Mouse (Mus musculus) monocyte, adult 5-6 weeks (primary cell): Measurements from ENCODE around the gene Cfap73. TPM values are rescaled to one million over a fixed set of nuclear protein-coding genes. Genes with fewer than 3 reads are reported as not detected.

Source experiments
- ATAC-seq: fragments of 153-309, 156-312 bp; replicated peaks from 2 replicates; pipeline ENCODE4 v1.8.0; 2017; ENCODE audit warnings: mild to moderate bottlenecking; ENCODE audit not compliant: low TSS enrichment, insufficient number of reproducible peaks, severe bottlenecking, poor library complexity, low FRiP score
- total RNA-seq: library from RNA; stranded (forward); fragments of 200-1000, 200-491, 200-594 nt; gene quantifications from 3 replicates; pipeline ENCODE4 v1.2.3, GENCODE M21; 2017

Cfap73 gene
- total RNA-seq, 1 experiment from 2014 or later: not detected

DNA sequence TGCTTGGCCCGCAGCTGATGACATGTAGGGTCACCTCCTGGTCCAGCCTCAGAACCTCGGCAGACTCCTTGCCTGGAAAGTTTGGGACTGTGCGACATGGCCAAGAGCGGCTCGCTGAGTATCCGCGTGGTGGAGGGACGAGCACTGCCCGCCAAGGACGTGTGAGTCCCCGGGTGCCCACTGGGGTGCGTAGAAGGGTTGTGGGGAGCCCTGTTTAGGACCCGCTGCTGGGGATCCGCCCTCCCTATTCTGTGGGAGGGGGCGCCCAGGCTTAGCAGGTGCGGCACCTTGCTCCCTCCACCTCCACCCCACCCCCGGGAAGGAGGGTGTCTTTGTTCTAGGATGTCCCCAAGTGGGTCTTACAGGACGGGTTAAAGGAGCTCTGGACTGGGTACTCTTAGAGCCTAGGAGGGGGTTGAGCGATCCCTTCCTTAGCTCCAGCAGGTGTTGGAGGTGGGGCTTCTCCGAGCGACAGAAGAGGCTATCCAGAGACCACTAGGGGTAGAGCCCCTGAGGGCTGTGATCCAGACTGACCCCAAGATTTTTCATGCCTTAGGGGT is 15.4 kb upstream of the Cfap73 start:
- no peak for ATAC-seq

DNA sequence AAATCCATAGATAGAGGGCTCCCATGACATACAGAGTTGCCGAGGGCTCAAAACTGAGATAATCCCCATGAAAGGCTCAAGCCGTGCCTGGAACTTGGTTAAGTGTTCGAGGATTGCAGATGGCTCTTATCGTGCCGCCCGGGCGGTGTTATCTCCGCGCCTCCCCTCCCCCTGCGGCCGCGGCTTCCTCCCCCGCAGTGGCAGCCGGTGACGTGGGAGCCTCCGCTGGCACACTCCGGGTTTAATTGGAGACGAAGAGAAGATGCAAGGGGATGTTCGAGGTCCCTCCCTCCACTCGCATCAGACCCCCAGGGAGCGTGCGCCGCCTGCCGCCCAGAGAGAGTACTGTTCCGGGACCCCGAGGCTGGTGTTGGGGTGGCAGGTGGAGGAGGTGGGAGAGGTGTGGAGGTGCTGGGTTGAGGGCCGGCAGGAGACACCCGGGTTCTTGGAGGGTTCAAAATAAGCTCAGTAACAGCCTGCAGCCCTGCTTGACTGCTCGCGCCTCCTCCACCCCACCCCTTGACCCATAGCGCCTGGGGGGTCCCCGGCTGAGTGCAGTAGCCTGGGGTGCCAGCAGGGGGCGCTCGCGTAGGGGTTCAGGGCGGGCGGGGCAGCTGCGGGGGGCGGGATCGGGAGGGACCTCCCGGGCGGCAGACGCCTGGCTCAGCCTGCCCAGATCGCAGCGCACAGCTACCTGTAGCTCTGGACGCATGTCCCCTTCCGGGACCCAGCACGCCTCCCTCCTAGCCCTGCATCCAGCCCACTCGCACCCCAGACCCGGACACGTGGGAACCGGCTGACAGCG is 14.7 kb upstream of the Cfap73 start, which contains the start of gene Rasal1:
Gene Rasal1 (plus strand): TSS at position 244 of the 805 bp plus-strand sequence.
- ATAC-seq: peak; percentile 42

GRCm38 (mm10) chr5:120647814-120648491 is 13.9 kb upstream of the Cfap73 start:
- no peak for ATAC-seq

- ATAC-seq: no peak
Observed at GRCm38 (mm10) chr5:120647361-120647760, 13.3 kb upstream of the Cfap73 start.

DNA sequence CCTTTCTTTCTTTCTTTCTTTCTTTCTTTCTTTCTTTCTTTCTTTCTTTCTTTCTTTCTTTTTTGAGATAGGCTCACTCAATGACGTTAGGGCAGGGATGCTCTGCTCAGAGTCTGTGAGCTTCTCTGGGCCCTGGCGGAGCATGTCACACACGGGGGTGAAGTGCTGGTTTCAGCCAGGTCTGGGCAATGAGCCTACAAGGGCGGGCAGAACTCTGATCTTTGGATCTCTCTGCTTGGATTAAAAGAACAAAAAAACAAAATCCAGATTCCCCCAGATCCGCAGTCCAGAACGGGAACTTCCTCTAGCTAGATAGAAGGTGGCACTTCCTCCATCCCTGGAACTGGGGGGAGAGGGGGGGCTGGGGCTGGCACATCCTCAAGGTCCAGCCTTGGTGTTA is 11.8 kb upstream of the Cfap73 start:
- no peak for ATAC-seq

DNA sequence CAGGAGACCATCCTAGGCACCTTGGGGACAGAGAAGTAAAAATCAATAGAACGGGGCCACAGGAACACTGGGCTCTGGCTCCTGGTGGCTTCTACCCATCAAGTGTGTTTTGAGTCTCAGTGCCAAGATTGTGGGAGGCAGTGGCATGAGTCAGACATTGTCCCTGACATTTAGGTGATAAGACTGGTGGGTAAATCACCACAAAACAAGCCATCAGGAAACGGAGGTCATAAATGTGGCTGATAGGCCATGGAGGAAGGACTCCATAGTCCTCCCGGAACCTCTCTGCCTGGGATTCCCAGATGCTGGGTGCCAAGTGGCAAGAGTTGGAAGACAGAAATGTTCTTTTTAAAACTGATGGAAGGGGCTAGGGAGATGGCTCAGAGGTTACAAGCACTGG is 10.2 kb upstream of the Cfap73 start:
- no peak for ATAC-seq

GRCm38 (mm10) chr5:120643365-120644085 is 9.5 kb upstream of the Cfap73 start:
- ATAC-seq: no peak

DNA sequence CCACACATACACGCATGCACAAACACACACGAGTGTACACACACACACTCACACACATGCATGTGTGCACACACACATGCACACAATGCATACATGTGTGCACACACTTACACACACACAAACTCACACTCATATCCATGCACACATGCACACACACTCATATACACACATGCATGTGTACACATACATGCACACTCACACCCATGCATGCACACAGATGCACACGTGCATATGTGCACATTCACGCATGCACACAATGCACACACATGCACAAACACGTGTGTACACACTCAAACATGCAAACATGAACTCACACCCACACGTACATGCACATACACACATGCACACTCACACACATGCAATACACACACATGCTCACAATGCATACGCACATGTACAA is 6.1 kb upstream of the Cfap73 start:
- no peak for ATAC-seq

DNA sequence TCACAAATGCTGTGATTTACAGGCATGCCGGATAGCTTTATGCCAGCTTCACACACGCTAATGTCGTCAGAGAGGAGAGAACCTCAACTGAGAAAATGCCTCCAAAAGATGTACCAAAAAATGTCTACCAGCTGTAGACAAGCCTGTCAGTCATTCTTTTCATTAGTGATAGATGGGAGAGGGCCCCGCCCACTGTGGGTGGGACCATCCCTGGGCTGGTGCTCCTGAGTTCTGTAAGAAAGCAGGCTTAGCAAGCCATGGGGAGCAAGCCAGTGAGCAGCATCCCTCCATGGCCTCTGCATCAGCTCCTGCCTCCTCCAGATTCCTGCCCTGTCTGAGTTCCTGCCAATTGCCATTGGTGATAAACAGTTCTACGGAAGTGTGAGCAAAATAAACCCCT is 1.6 kb upstream of the Cfap73 start:
- no peak for ATAC-seq

DNA sequence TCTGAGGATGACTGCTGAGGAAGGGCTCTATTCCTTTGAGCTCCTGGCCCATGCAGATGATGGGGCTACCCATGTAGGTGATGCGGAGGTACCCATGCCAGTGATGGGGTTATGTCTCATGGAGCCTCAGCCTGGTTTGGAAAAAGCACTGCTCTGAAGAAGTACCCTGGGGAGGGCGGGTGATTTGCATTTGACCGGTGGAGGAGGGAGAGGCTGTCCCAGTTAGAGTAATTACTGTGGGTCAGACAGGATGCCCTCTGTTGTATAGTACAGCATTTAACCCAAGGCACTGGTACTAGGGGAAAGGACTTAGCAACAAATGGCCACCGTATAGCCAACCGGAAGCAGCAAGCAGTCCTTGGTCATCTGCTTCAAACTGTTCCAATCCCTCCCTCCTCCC is 825 bp upstream of the Cfap73 start:
- ATAC-seq: no peak

DNA sequence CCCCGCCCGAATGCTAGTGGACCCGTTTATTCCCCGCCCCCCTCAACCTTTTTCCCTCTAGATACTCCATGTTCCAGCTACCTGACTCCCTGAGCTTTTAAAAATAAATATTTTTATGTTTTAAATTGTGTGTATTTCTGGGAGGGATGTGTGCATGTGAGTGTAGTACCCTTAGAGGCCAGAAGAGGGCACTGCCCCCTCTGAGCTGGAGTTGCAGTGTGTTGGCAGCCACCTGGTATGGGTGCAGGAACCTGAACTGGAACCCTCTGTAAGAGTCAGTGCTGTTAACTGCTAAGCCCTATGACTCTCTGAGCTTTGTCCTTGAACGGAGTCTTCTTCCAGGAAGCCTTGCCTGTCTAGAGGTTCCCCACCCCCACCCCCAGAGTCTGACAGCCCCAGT is 2.1 kb downstream of the Cfap73 start:
- ATAC-seq: no peak

- no peak for ATAC-seq
Observed at GRCm38 (mm10) chr5:120631128-120631527, 2.9 kb downstream of the Cfap73 start.

GRCm38 (mm10) chr5:120628624-120629023 is 5.4 kb downstream of the Cfap73 start:
- ATAC-seq: no peak

- no peak for ATAC-seq
Observed at GRCm38 (mm10) chr5:120627515-120628300, 6.3 kb downstream of the Cfap73 start.

GRCm38 (mm10) chr5:120626399-120626798 is 7.6 kb downstream of the Cfap73 start:
- no peak for ATAC-seq

DNA sequence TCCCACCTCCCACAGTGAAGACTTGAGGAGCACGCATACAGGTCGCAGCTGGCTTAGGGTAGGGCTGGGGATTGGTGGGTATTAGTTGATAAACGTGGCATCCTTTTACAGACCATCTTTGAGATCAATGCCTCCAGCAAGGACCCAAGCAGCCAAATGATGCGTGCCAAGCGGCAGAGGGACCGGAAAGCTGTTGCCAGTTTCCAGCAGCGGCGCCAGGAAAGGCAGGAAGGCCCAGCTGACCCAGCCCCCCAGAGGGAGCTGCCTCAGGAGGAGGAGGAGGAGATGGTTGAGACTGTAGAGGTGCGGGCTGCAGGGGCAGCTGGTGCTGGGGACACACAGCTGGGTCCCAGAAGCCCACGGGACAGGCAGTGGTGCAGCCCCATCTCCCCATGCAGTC is 9.6 kb downstream of the Cfap73 start:
- no peak for ATAC-seq

DNA sequence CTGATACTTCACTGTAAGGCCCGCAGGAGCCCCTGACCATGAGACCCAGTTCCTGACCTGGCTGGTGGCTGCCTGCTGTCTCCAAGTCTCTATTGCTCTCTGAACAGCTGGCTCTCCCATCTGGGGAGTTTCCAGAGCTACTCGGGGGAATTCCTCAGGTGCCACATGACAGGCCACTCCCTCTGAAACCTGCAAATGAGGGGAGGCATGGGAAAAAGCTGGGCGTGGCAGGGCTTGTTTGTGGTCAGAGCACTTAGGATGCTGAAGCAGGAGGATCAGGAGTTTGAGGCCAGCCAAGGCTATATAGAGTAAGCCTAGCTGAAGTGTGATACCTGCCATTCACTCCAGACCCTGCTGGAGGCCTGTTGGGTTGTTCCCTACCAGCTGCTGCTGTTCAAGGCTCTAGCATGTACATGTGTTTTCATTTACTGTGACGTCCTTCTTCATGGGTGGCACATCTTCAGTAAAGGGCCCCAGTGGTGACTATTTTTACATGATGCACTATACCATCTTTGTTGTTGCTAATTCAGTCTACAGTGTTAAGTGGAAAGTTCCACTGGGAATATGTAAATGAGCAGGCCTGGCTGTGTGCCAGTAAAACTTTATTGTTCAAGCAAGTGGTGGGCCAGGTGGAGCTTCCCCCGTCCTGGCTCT is 11.7 kb downstream of the Cfap73 start:
- no peak for ATAC-seq

- ATAC-seq: no peak
Observed at GRCm38 (mm10) chr5:120621846-120622197, 12.2 kb downstream of the Cfap73 start.
